Mouse (Mus musculus) kidney, adult 9 months (tissue): ENCODE data around the gene Cdh13.

Experiments used
- DNase-seq: peaks from one replicate; pipeline ENCODE4 v3.0.0; 2022

Gene Cdh13

GRCm38 (mm10) chr8:118309106-118309505 lies 25.6 kb downstream of the Cdh13 start:
- DNase-seq, result no peak

- no peak for DNase-seq
Measured at GRCm38 (mm10) chr8:118313426-118314187, 30.1 kb downstream of the Cdh13 start.

- no peak for DNase-seq
Measured at GRCm38 (mm10) chr8:118314188-118314563, 30.6 kb downstream of the Cdh13 start.

- DNase-seq, result no peak
Measured at GRCm38 (mm10) chr8:118314932-118315331, 31.4 kb downstream of the Cdh13 start.

- no peak for DNase-seq
Measured at GRCm38 (mm10) chr8:118316440-118316839, 32.9 kb downstream of the Cdh13 start.

GRCm38 (mm10) chr8:118320566-118320965 lies 37.0 kb downstream of the Cdh13 start:
- DNase-seq, result no peak

- no peak for DNase-seq
Measured at GRCm38 (mm10) chr8:118323421-118323820, 39.9 kb downstream of the Cdh13 start.

- no peak for DNase-seq
Measured at GRCm38 (mm10) chr8:118334933-118335332, 51.4 kb downstream of the Cdh13 start.

GRCm38 (mm10) chr8:118339711-118340110 lies 56.2 kb downstream of the Cdh13 start:
- DNase-seq, result no peak

GRCm38 (mm10) chr8:118343267-118343666 lies 59.7 kb downstream of the Cdh13 start:
- no peak for DNase-seq

GRCm38 (mm10) chr8:118348710-118349489 lies 65.4 kb downstream of the Cdh13 start:
- DNase-seq, result no peak

GRCm38 (mm10) chr8:118350136-118350535 lies 66.6 kb downstream of the Cdh13 start:
- DNase-seq, result no peak

- DNase-seq, result no peak
Measured at GRCm38 (mm10) chr8:118353022-118353421, 69.5 kb downstream of the Cdh13 start.

- no peak for DNase-seq
Measured at GRCm38 (mm10) chr8:118357067-118357466, 73.5 kb downstream of the Cdh13 start.

- DNase-seq, result no peak
Measured at GRCm38 (mm10) chr8:118357596-118357995, 74.1 kb downstream of the Cdh13 start.

GRCm38 (mm10) chr8:118363781-118364180 lies 80.2 kb downstream of the Cdh13 start:
- DNase-seq, result no peak

- DNase-seq, result no peak
Measured at GRCm38 (mm10) chr8:118373092-118373491, 89.6 kb downstream of the Cdh13 start.

- no peak for DNase-seq
Measured at GRCm38 (mm10) chr8:118374738-118375137, 91.2 kb downstream of the Cdh13 start.

GRCm38 (mm10) chr8:118376791-118377190 lies 93.3 kb downstream of the Cdh13 start:
- DNase-seq, result no peak

GRCm38 (mm10) chr8:118378985-118379384 lies 95.5 kb downstream of the Cdh13 start:
- no peak for DNase-seq

- DNase-seq, result no peak
Measured at GRCm38 (mm10) chr8:118379657-118380056, 96.1 kb downstream of the Cdh13 start.

GRCm38 (mm10) chr8:118380058-118380457 lies 96.5 kb downstream of the Cdh13 start:
- DNase-seq, result no peak

- no peak for DNase-seq
Measured at GRCm38 (mm10) chr8:118380782-118381181, 97.2 kb downstream of the Cdh13 start.

GRCm38 (mm10) chr8:118381641-118382040 lies 98.1 kb downstream of the Cdh13 start:
- DNase-seq, result no peak
